In genomic region chr8:108710607-108711489, GRCm38 (mm10) we compare ENCODE assay signal across 9 mouse cellular contexts.
DNase-seq lines count a peak whose midpoint lies in the region; ATAC-seq and TF ChIP-seq lines count a peak whose summit lies in the region.
"Had no signal": no experiment of that assay in that cellular context is flagged by ENCODE, and none has a peak within 500 bp of the region (broad histone marks: within the 10 kb centered on the region; RNA-seq: fewer than 3 reads in every experiment).

No protein-coding gene starts in this region.

- peaks cover 33% of the 10 kb centered on the region for H3K4me1 ChIP-seq in lung, postnatal 0 days (ENCODE audit: insufficient read depth, low read depth, low read length)
- H3K4me1 ChIP-seq in forebrain, postnatal 0 days (ENCODE audit: insufficient read depth), result no peaks in the 10 kb centered on the region
- H3K4me1 ChIP-seq in stomach, embryonic 15.5 days, result peaks cover 64% of the 10 kb centered on the region

- H3K9me3 ChIP-seq in lung, postnatal 0 days (ENCODE audit: low read length), result no peaks in the 10 kb centered on the region
- no peaks in the 10 kb centered on the region for H3K9me3 ChIP-seq in forebrain, postnatal 0 days (ENCODE audit: low read length)
- no peaks in the 10 kb centered on the region for H3K9me3 ChIP-seq in stomach, embryonic 15.5 days

- 19% methylated on average over 7 of the region's 8 CpGs for WGBS in lung, postnatal 0 days
- WGBS in forebrain, postnatal 0 days, result 24% methylated on average over 8 of the region's 8 CpGs
- WGBS in stomach, embryonic 15.5 days, result 16% methylated on average over 8 of the region's 8 CpGs

- H3K36me3 ChIP-seq in lung, postnatal 0 days (ENCODE audit: insufficient read depth, low read length), result no peaks in the 10 kb centered on the region
- H3K36me3 ChIP-seq in forebrain, postnatal 0 days (ENCODE audit: insufficient read depth), result no peaks in the 10 kb centered on the region
- no peaks in the 10 kb centered on the region for H3K36me3 ChIP-seq in stomach, embryonic 15.5 days

- no peak overlapping the region for H3K4me2 ChIP-seq in lung, postnatal 0 days (replicated peaks; ENCODE audit: low read depth, low read length)
- H3K4me2 ChIP-seq in forebrain, postnatal 0 days (ENCODE audit: low read depth), result peak overlapping the region; percentile 26; the same call in 1 of the 2 replicates
- no peak overlapping the region for H3K4me2 ChIP-seq in stomach, embryonic 15.5 days

- ATAC-seq in lung, postnatal 0 days, result no peak
- no peak for ATAC-seq in forebrain, postnatal 0 days
- ATAC-seq in stomach, embryonic 15.5 days (ENCODE audit: insufficient read depth, low FRiP score, low read depth), result no peak

- H3K9ac ChIP-seq in lung, postnatal 0 days (replicated peaks; ENCODE audit: low read depth), result no peak overlapping the region
- peak overlapping the region; percentile 31; the same call in 1 of the 2 replicates for H3K9ac ChIP-seq in forebrain, postnatal 0 days
- H3K9ac ChIP-seq in stomach, embryonic 15.5 days, result no peak overlapping the region

- no peak for TF ChIP-seq EP300 in lung, postnatal 0 days (IDR thresholded peaks at IDR 0.05)

- H3K27me3 ChIP-seq in lung, postnatal 0 days (replicated peaks; ENCODE audit: insufficient read depth, low read length), result no peaks in the 10 kb centered on the region
- 0 out of 2 replicates have a peak, but pooled peaks cover 3% of the 10 kb centered on the region for H3K27me3 ChIP-seq in forebrain, postnatal 0 days (ENCODE audit: insufficient read depth, low read length)
- no peaks in the 10 kb centered on the region for H3K27me3 ChIP-seq in stomach, embryonic 15.5 days (replicated peaks)

- peak overlapping the region; percentile 38; the same call in 1 of the 2 replicates for H3K27ac ChIP-seq in lung, postnatal 0 days (ENCODE audit: low read length)
- no peak overlapping the region for H3K27ac ChIP-seq in forebrain, postnatal 0 days (ENCODE audit: low read depth, low read length)
- peak overlapping the region; percentile 87 for H3K27ac ChIP-seq in stomach, embryonic 15.5 days

- DNase-seq in lung, postnatal 0 days (ENCODE audit: low spot score), result no peak
- no peak for DNase-seq in lung, postnatal 25 days (ENCODE audit: low spot score)
- DNase-seq in forebrain, postnatal 0 days, result no peak
- peak; percentile 48 to 60 for DNase-seq in kidney, postnatal 25 days
- DNase-seq in adipocyte (ENCODE audit: low spot score), result no peak
- no peak for DNase-seq in retina, postnatal 1 day
- no peak for DNase-seq in gastrocnemius, postnatal 4 days (ENCODE audit: low spot score in 2 of 2)
- DNase-seq: thymus, adult 18-20 months had no signal

- no peak for TF ChIP-seq CTCF in lung, postnatal 0 days (IDR thresholded peaks at IDR 0.05)
- no peak for TF ChIP-seq CTCF in forebrain, postnatal 0 days (IDR thresholded peaks at IDR 0.05; ENCODE audit: low read depth)

- no peak overlapping the region for H3K4me3 ChIP-seq in lung, postnatal 0 days (ENCODE audit: low read depth, low read length)
- no peak overlapping the region for H3K4me3 ChIP-seq in forebrain, postnatal 0 days (ENCODE audit: low read depth, low read length)
- H3K4me3 ChIP-seq in stomach, embryonic 15.5 days (replicated peaks), result no peak overlapping the region

Comparison
In these comparisons a context has a peak if more than half of its experiments do, and no peak if none do; other contexts are left out.
1. DNase-seq: peak in kidney, postnatal 25 days (2 of 2); none in lung, postnatal 0 days (single experiment), lung, postnatal 25 days (single experiment), forebrain, postnatal 0 days (single experiment), adipocyte (single experiment), retina, postnatal 1 day (single experiment) and gastrocnemius, postnatal 4 days (0 of 2).